ENCODE assay signal across 11 mouse cellular contexts in genomic region chr5:8362361-8362760, GRCm38 (mm10). TPM values are rescaled to one million over a fixed set of nuclear protein-coding genes. Genes with fewer than 3 reads are reported as not detected.
DNase-seq lines count a peak whose midpoint lies in the region; ATAC-seq and TF ChIP-seq lines count a peak whose summit lies in the region.
"Had no signal": no experiment of that assay in that cellular context is flagged by ENCODE, and none has a peak within 500 bp of the region (broad histone marks: within the 10 kb centered on the region; RNA-seq: fewer than 3 reads in every experiment).

No protein-coding gene starts in this region.

- WGBS in intestine, postnatal 0 days: 80% methylated on average over 1 of the region's 1 CpGs
- 56% methylated on average over 1 of the region's 1 CpGs for WGBS in intestine, embryonic 16.5 days
- WGBS in stomach, postnatal 0 days: 37% methylated on average over 1 of the region's 1 CpGs
- 74% methylated on average over 1 of the region's 1 CpGs for WGBS in kidney, embryonic 15.5 days

- no peak overlapping the region for H3K9ac ChIP-seq in intestine, postnatal 0 days (ENCODE audit: low read depth, low read length)
- no peak overlapping the region for H3K9ac ChIP-seq in intestine, embryonic 16.5 days (ENCODE audit: low read depth, low read length)
- H3K9ac ChIP-seq in stomach, postnatal 0 days (ENCODE audit: low read length): no peak overlapping the region
- no peak overlapping the region for H3K9ac ChIP-seq in kidney, embryonic 15.5 days

- no peak for TF ChIP-seq EP300 in stomach, postnatal 0 days (optimal IDR thresholded peaks at IDR 0.05)

- TF ChIP-seq CTCF in intestine, postnatal 0 days (IDR thresholded peaks at IDR 0.05; ENCODE audit: low read depth): peak; percentile 45
- peak; percentile 49 for TF ChIP-seq CTCF in stomach, postnatal 0 days (IDR thresholded peaks at IDR 0.05; ENCODE audit: low read depth)

- peak; percentile 57 for DNase-seq in cerebellum, adult 9-10 months
- no peak for DNase-seq in cerebellum, adult 8-10 months
- DNase-seq in right cerebral cortex, postnatal 14 days: peak; percentile 28
- DNase-seq in right cerebral cortex, adult 2 months (ENCODE audit: low spot score in 2 of 2): no peak
- DNase-seq in stomach, postnatal 0 days (ENCODE audit: low spot score): no peak
- DNase-seq: adrenal gland, postnatal 36 days; gastrocnemius, postnatal 25 days; right cerebral cortex, postnatal 4 days had no signal

- no peak overlapping the region for H3K4me3 ChIP-seq in intestine, postnatal 0 days (ENCODE audit: low read depth, low read length)
- H3K4me3 ChIP-seq in intestine, embryonic 16.5 days (ENCODE audit: low read length): no peak overlapping the region
- no peak overlapping the region for H3K4me3 ChIP-seq in stomach, postnatal 0 days (ENCODE audit: low read depth, low read length)
- H3K4me3 ChIP-seq in kidney, embryonic 15.5 days (replicated peaks): no peak overlapping the region

- H3K4me2 ChIP-seq in intestine, postnatal 0 days (replicated peaks; ENCODE audit: low read depth): no peak overlapping the region
- H3K4me2 ChIP-seq in intestine, embryonic 16.5 days (ENCODE audit: low read depth, low read length): no peak overlapping the region
- H3K4me2 ChIP-seq in stomach, postnatal 0 days (replicated peaks; ENCODE audit: low read depth): no peak overlapping the region
- H3K4me2 ChIP-seq in kidney, embryonic 15.5 days: no peak overlapping the region

- H3K27ac ChIP-seq in intestine, postnatal 0 days (ENCODE audit: low read depth, low read length): no peak overlapping the region
- H3K27ac ChIP-seq in intestine, embryonic 16.5 days (ENCODE audit: low read length): no peak overlapping the region
- no peak overlapping the region for H3K27ac ChIP-seq in stomach, postnatal 0 days (replicated peaks)
- H3K27ac ChIP-seq in kidney, embryonic 15.5 days: no peak overlapping the region

- no peak for ATAC-seq in intestine, postnatal 0 days
- ATAC-seq in intestine, embryonic 16.5 days: no peak
- no peak for ATAC-seq in stomach, postnatal 0 days (ENCODE audit: low FRiP score, low TSS enrichment)
- no peak for ATAC-seq in kidney, embryonic 15.5 days (replicated peaks; ENCODE audit: low FRiP score)

- H3K27me3 ChIP-seq in intestine, postnatal 0 days (replicated peaks; ENCODE audit: control insufficient read depth, insufficient read depth, low read length): 0 out of 2 replicates have a peak, but pooled peaks cover 4% of the 10 kb centered on the region
- no peaks in the 10 kb centered on the region for H3K27me3 ChIP-seq in intestine, embryonic 16.5 days (replicated peaks; ENCODE audit: control insufficient read depth, insufficient read depth, low read length)
- H3K27me3 ChIP-seq in stomach, postnatal 0 days (ENCODE audit: control insufficient read depth, insufficient read depth, low read length): no peaks in the 10 kb centered on the region
- 0 out of 2 replicates have a peak, but pooled peaks cover 3% of the 10 kb centered on the region for H3K27me3 ChIP-seq in kidney, embryonic 15.5 days

- H3K4me1 ChIP-seq in intestine, postnatal 0 days (replicated peaks; ENCODE audit: control insufficient read depth, insufficient read depth, low read length): no peaks in the 10 kb centered on the region
- no peaks in the 10 kb centered on the region for H3K4me1 ChIP-seq in intestine, embryonic 16.5 days (ENCODE audit: control insufficient read depth, insufficient read depth, low read length)
- no peaks in the 10 kb centered on the region for H3K4me1 ChIP-seq in stomach, postnatal 0 days (replicated peaks; ENCODE audit: control insufficient read depth, insufficient read depth)
- peaks cover 17% of the 10 kb centered on the region for H3K4me1 ChIP-seq in kidney, embryonic 15.5 days

- no peaks in the 10 kb centered on the region for H3K9me3 ChIP-seq in intestine, postnatal 0 days (ENCODE audit: control insufficient read depth)
- H3K9me3 ChIP-seq in intestine, embryonic 16.5 days (ENCODE audit: control insufficient read depth, low read length): no peaks in the 10 kb centered on the region
- H3K9me3 ChIP-seq in stomach, postnatal 0 days (ENCODE audit: control insufficient read depth, low read length): no peaks in the 10 kb centered on the region
- H3K9me3 ChIP-seq in kidney, embryonic 15.5 days (replicated peaks): no peaks in the 10 kb centered on the region

- H3K36me3 ChIP-seq in intestine, postnatal 0 days (ENCODE audit: control insufficient read depth, insufficient read depth): no peaks in the 10 kb centered on the region
- H3K36me3 ChIP-seq in intestine, embryonic 16.5 days (ENCODE audit: control insufficient read depth, insufficient read depth, low read length): no peaks in the 10 kb centered on the region
- H3K36me3 ChIP-seq in stomach, postnatal 0 days (ENCODE audit: control insufficient read depth, insufficient read depth, low read length): no peaks in the 10 kb centered on the region
- no peaks in the 10 kb centered on the region for H3K36me3 ChIP-seq in kidney, embryonic 15.5 days

RNA-seq across cellular contexts. Expression of gene Adam22, which starts 5.6 kb away (rescaled TPM):
- polyA plus RNA-seq in intestine, postnatal 0 days (2015; fragmentation: Nextera tagmentation; extraction: Ambion mirVana): 1.4 and 2.5 TPM in 2 replicates
- polyA plus RNA-seq in intestine, embryonic 16.5 days (2015; fragmentation: Nextera tagmentation; extraction: Ambion mirVana): 2.8 and 3.2 TPM in 2 replicates
- 2.5 and 2.6 TPM in 2 replicates for polyA plus RNA-seq in stomach, postnatal 0 days (2015; fragmentation: Nextera tagmentation; extraction: Ambion mirVana)
- polyA plus RNA-seq in kidney, embryonic 15.5 days (2015; fragmentation: Nextera tagmentation; extraction: Ambion mirVana): 8.2 and 8.5 TPM in 2 replicates

Comparison
In these comparisons a context has a peak if more than half of its experiments do, and no peak if none do; other contexts are left out.
1. DNase-seq: peak in cerebellum, adult 9-10 months (single experiment) and right cerebral cortex, postnatal 14 days (single experiment); none in cerebellum, adult 8-10 months (single experiment), right cerebral cortex, adult 2 months (0 of 2) and stomach, postnatal 0 days (single experiment).